Mouse (Mus musculus): Measurements from ENCODE around the gene Bbs10. TPM values are rescaled to one million over a fixed set of nuclear protein-coding genes. Genes with fewer than 3 reads are reported as not detected.

The Bbs10 gene
- total RNA-seq, 2 experiments from 2014 or later: 1.7 to 2.0 TPM

GRCm38 (mm10) chr10:111318021-111318420, 19.5 kb downstream of the Bbs10 start:
- intact Hi-C loops (cut with DNase I; ENCODE audit: low total_unique reads): no loop called here

GRCm38 (mm10) chr10:111318805-111319500, 20.5 kb downstream of the Bbs10 start:
- intact Hi-C loops (cut with DNase I; ENCODE audit: low total_unique reads): no loop called here
- no peak for DNase-seq

More at GRCm38 (mm10) chr10:111318021-111318420, 19.5 kb downstream of the Bbs10 start:
- DNase-seq: no peak

- intact Hi-C loops (cut with DNase I; ENCODE audit: low total_unique reads): no loop called here
- no peak for DNase-seq
These were observed 22.1 kb downstream of the Bbs10 start for GRCm38 (mm10) chr10:111320579-111320978.

- DNase-seq: no peak
- intact Hi-C loops (cut with DNase I; ENCODE audit: low total_unique reads): no loop called here
These were observed 29.5 kb downstream of the Bbs10 start for GRCm38 (mm10) chr10:111327957-111328356.

- DNase-seq: peak; percentile 5
- intact Hi-C loops (cut with DNase I; ENCODE audit: low total_unique reads): no loop called here
These were observed 30.8 kb downstream of the Bbs10 start for GRCm38 (mm10) chr10:111329326-111329725.

GRCm38 (mm10) chr10:111334902-111335301, 36.4 kb downstream of the Bbs10 start:
- DNase-seq: no peak

GRCm38 (mm10) chr10:111335517-111336352, 37.3 kb downstream of the Bbs10 start:
- intact Hi-C loops (cut with DNase I; ENCODE audit: low total_unique reads): no loop called here
- DNase-seq: no peak

More at GRCm38 (mm10) chr10:111334902-111335301, 36.4 kb downstream of the Bbs10 start:
- intact Hi-C loops (cut with DNase I; ENCODE audit: low total_unique reads): no loop called here

GRCm38 (mm10) chr10:111336353-111336713, 37.9 kb downstream of the Bbs10 start:
- DNase-seq: no peak
- intact Hi-C loops (cut with DNase I; ENCODE audit: low total_unique reads): no loop called here

- DNase-seq: no peak
- intact Hi-C loops (cut with DNase I; ENCODE audit: low total_unique reads): no loop called here
These were observed 40.8 kb downstream of the Bbs10 start for GRCm38 (mm10) chr10:111339296-111339695.

GRCm38 (mm10) chr10:111341761-111342160, 43.3 kb downstream of the Bbs10 start:
- DNase-seq: no peak
- intact Hi-C loops (cut with DNase I; ENCODE audit: low total_unique reads): no loop called here

GRCm38 (mm10) chr10:111343555-111343954, 45.1 kb downstream of the Bbs10 start:
- intact Hi-C loops (cut with DNase I; ENCODE audit: low total_unique reads): no loop called here
- no peak for DNase-seq

GRCm38 (mm10) chr10:111348263-111348662, 49.8 kb downstream of the Bbs10 start:
- intact Hi-C loops (cut with DNase I; ENCODE audit: low total_unique reads): no loop called here
- no peak for DNase-seq

Other genes starting within 250 kb of the Bbs10 start
- gene Osbpl8, start 133.9 kb upstream of the Bbs10 start, total RNA-seq (2021): 10 to 100 TPM; 14.4 to 14.8 TPM
- gene Nap1l1, start 174.5 kb downstream of the Bbs10 start, total RNA-seq (2021): 10 to 100 TPM; 43.8 to 49.0 TPM
- 1 to 10 TPM; 6.2 to 6.4 TPM for gene Phlda1, start 207.6 kb downstream of the Bbs10 start, total RNA-seq (2021)